Mouse (Mus musculus): ENCODE results near the gene Gm29797. TPM values are rescaled to one million over a fixed set of nuclear protein-coding genes. Genes with fewer than 3 reads are reported as not detected.

Gm29797 gene
- total and polyA plus RNA-seq, 2 experiments from 2014 or later, result not detected

DNA sequence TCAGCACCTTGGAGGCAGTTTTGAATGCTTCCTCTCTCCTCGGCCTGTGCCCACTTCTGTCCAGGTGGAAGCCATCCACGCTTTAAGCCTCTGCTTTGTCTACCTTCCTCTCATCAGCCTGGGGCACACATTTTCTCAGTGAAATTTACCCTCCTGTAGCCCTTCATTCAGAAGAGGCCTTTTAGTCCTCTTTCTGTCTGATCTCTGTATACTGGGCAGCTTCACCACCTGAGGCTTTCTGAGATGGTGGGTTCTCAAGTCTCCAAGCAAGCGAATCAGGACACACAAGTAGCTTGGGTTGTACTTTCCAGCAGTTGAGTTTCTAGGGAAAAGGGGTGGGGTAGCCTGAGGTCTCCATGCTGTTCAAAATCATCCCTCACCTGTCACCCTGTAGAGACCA is 35.5 kb downstream of the Gm29797 start:
- H3K4me2 ChIP-seq (ENCODE audit: low read depth, low read length), result peak overlapping the region; percentile 97
- H3K4me3 ChIP-seq (ENCODE audit: low read length), result no peak overlapping the region
- DNase-seq (ENCODE audit: low spot score) (no peak), ATAC-seq (no peak)
- no peaks in the 10 kb centered on the region; the same call in 1 of the 2 replicates for H3K4me1 ChIP-seq (ENCODE audit: insufficient read depth, low read length)
- H3K9ac ChIP-seq (replicated peaks; ENCODE audit: low read length), result no peak overlapping the region
- no peak overlapping the region for H3K27ac ChIP-seq
- H3K9me3 ChIP-seq (ENCODE audit: low read length), result no peaks in the 10 kb centered on the region
- 92% methylated on average over 3 of the region's 3 CpGs for WGBS
- TF ChIP-seq CTCF (IDR thresholded peaks at IDR 0.05; ENCODE audit: low read depth), result no peak
- no peaks in the 10 kb centered on the region for H3K27me3 ChIP-seq (ENCODE audit: insufficient read depth, low read length)
- peaks cover 23% of the 10 kb centered on the region for H3K36me3 ChIP-seq (ENCODE audit: insufficient read depth, low read length)

DNA sequence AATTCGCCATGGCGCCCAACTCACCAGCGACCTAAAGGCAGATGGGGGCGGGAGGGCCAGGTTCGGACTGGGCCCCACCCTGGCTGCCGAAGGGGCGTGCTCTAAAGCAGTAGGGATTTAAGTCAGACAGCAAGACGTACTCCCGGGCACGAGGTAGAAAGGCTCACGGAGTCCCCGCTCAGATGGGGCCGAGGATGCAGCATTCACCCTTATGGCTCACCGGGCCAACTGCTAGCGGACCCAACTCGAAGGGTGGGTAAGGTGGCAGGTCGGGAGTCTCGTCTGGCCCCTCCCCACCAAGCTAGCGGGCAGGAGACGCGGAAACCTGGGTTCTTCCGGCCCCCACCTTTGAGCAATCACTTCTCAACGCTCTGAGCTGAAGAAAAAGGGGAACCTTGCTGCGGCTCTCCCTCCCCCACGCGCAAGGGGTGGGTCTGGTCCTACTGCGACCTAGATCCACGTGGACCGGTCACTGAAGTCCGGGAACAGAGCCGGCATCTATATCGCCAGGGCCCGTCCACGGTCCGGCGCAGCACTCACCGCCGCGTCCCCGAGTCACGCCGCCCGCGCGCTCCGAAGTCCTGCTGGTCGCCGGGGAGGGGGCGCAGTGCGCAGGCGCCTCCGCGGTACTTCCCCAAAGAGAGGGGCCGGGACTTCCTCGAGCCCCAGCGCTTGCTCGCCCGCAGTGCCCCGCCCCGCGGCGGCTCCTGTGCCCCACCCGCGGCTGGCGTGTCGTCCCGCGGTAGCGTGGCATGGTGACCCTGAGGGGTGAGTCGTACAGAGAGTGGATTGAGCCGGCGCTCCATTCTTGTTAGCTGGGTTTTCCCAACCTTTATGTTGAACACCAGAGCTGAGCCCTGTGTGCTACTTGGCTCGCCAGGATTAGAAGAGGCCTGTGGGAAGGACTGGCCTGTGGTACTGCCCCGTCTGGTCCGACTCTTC is 36.8 kb downstream of the Gm29797 start, which contains the start of gene Rgs19:
Gene Rgs19 (minus strand): TSS at position 639 of the 942 bp plus-strand sequence.
- ATAC-seq, result peak; percentile 83
- H3K4me2 ChIP-seq (ENCODE audit: low read depth, low read length), result peak within 1 kb of the TSS; percentile 97

DNA sequence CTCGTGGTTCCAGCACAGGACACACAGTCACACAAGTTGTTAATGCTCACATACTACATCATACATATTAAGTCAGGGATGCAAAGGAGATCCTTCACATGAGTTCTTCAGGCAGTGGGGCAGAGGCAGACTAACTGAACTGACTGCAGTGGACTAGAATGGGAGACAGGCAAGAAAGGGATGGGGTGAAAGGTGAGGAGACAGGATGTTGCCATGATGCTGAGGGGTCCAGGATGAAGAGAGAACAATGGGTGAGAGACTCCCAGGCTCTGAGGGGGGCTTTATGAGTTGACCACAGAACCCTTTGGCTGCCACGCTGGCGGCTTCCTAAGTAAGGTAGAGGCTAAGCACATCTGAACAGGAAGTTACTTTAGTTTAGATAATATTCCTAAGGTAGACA is 37.7 kb downstream of the Gm29797 start:
- Histone ChIP-seq H3K4me3 (ENCODE audit: low read length) (no peak overlapping the region), H3K36me3 (ENCODE audit: insufficient read depth, low read length) (peaks cover 1% of the 10 kb centered on the region; the same call in 1 of the 2 replicates), H3K4me2 (ENCODE audit: low read depth, low read length) (peak overlapping the region; percentile 97; the same call in 1 of the 2 replicates), H3K27me3 (ENCODE audit: insufficient read depth, low read length) (no peaks in the 10 kb centered on the region), H3K4me1 (ENCODE audit: insufficient read depth, low read length) (no peaks in the 10 kb centered on the region; the same call in 1 of the 2 replicates), H3K9ac (replicated peaks; ENCODE audit: low read length) (no peak overlapping the region), H3K27ac (no peak overlapping the region), H3K9me3 (ENCODE audit: low read length) (no peaks in the 10 kb centered on the region)
- ATAC-seq, result no peak
- no peak for DNase-seq (ENCODE audit: low spot score)
- TF ChIP-seq CTCF (IDR thresholded peaks at IDR 0.05; ENCODE audit: low read depth), result no peak
- WGBS, result 84% methylated on average over 3 of the region's 3 CpGs

More for the DNA sequence above, 36.8 kb downstream of the Gm29797 start, which contains the start of gene Rgs19:
- DNase-seq (ENCODE audit: low spot score), result peak; percentile 82
- under 1% methylated on average over 67 of the region's 75 CpGs for WGBS
- Histone ChIP-seq H3K9ac (replicated peaks; ENCODE audit: low read length) (peak within 1 kb of the TSS; percentile 75), H3K36me3 (ENCODE audit: insufficient read depth, low read length) (peaks cover 11% of the 10 kb centered on the region; the same call in 1 of the 2 replicates), H3K9me3 (ENCODE audit: low read length) (no peaks in the 10 kb centered on the region), H3K27me3 (ENCODE audit: insufficient read depth, low read length) (no peaks in the 10 kb centered on the region), H3K4me3 (ENCODE audit: low read length) (peak within 1 kb of the TSS; percentile 68), H3K4me1 (ENCODE audit: insufficient read depth, low read length) (no peaks in the 10 kb centered on the region; the same call in 1 of the 2 replicates), H3K27ac (peak within 1 kb of the TSS; percentile 61)
- TF ChIP-seq CTCF (IDR thresholded peaks at IDR 0.05; ENCODE audit: low read depth), result no peak; the same call in 1 of the 2 replicates

DNA sequence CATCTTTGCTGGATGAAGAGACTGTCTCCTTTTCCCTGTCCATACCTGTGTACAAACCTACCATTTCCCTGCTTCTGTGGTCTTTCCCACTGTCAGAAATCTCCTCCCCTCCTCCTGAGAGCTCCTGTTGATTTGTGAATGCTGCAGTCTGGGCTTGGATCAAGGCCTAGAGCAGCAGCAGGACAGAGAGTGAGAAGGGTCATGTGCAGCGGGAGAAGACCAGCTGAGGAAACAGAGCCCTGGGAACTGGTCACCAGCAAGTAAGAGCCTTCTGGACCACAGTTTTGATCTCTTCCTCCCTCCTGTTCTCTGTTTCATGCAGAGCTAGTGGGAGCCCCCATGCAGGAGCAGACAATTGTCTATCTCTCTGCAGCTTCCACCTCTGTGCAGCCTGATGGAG is 38.9 kb downstream of the Gm29797 start:
- no peak for TF ChIP-seq CTCF (IDR thresholded peaks at IDR 0.05; ENCODE audit: low read depth)

DNA sequence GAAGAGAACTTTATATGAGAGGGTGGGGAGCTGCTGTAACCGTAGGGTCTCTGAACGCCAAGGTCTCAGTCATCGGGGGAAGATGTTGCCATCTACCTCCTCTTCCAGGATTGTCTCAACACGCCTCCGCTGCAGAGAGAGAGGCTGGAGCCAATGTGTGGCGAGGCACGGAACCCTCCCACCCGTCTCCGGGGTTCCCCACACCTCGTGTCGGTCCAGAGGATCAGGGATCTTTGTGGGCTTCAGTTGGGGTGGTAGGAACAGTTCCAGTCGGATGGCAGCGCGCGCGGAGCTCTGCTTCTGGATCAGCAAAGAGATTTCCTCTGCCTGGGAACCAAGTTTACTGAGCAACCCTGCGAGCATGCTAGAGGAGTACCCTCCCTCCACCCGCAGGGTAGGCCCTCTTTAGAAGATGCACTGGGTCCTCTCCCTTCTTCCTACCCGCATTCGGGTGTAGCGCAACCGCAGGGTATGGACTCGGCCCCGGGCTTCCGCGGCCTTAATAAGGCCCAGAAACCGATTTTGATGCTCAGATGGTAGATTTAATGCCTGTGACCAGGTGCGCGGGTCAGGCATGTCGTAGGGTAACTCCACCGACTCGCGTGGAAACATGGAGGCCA is 40.1 kb downstream of the Gm29797 start:
- TF ChIP-seq CTCF (IDR thresholded peaks at IDR 0.05; ENCODE audit: low read depth), result no peak
- Histone ChIP-seq H3K27me3 (ENCODE audit: insufficient read depth, low read length) (no peaks in the 10 kb centered on the region), H3K4me2 (ENCODE audit: low read depth, low read length) (no peak overlapping the region), H3K36me3 (ENCODE audit: insufficient read depth, low read length) (no peaks in the 10 kb centered on the region), H3K4me1 (ENCODE audit: insufficient read depth, low read length) (no peaks in the 10 kb centered on the region; the same call in 1 of the 2 replicates), H3K9ac (replicated peaks; ENCODE audit: low read length) (no peak overlapping the region), H3K4me3 (ENCODE audit: low read length) (no peak overlapping the region), H3K9me3 (ENCODE audit: low read length) (no peaks in the 10 kb centered on the region), H3K27ac (no peak overlapping the region)
- DNase-seq (ENCODE audit: low spot score), result no peak
- 80% methylated on average over 33 of the region's 33 CpGs for WGBS
- ATAC-seq, result no peak

More for the DNA sequence above, 38.9 kb downstream of the Gm29797 start:
- Histone ChIP-seq H3K27me3 (ENCODE audit: insufficient read depth, low read length) (no peaks in the 10 kb centered on the region), H3K4me3 (ENCODE audit: low read length) (no peak overlapping the region), H3K9ac (replicated peaks; ENCODE audit: low read length) (no peak overlapping the region), H3K9me3 (ENCODE audit: low read length) (no peaks in the 10 kb centered on the region), H3K27ac (no peak overlapping the region), H3K4me1 (ENCODE audit: insufficient read depth, low read length) (no peaks in the 10 kb centered on the region; the same call in 1 of the 2 replicates), H3K4me2 (ENCODE audit: low read depth, low read length) (no peak overlapping the region), H3K36me3 (ENCODE audit: insufficient read depth, low read length) (no peaks in the 10 kb centered on the region)
- WGBS, result 64% methylated on average over 1 of the region's 1 CpGs
- DNase-seq (ENCODE audit: low spot score) (no peak), ATAC-seq (no peak)

DNA sequence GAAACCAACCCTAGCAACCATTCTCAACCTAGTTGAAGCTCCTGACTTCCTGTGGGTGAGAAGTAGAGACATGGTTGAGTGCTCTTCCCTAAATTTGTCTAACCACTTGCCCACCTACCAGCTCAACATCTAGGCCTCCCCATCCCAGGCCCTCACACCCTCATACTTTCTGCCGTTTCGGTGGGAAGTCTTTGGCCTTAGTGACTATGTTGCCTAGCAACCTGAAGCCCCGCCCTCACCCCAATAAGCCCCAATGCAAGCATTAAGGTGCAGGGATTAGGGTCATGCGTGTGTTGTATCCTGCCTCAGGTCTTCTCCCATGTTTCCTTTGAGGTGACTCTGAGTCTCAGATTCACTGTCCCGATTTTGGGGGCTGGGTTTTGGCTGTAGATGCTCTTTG is 41.4 kb downstream of the Gm29797 start, which contains the start of gene Lkaaear1:
Gene Lkaaear1 (minus strand): TSS at position 202 of the 400 bp plus-strand sequence.
- no peak for TF ChIP-seq CTCF (IDR thresholded peaks at IDR 0.05; ENCODE audit: low read depth)
- WGBS, result 44% methylated on average over 5 of the region's 5 CpGs
- H3K4me3 ChIP-seq (ENCODE audit: low read length), result no peak within 1 kb of the TSS
- H3K4me1 ChIP-seq (ENCODE audit: insufficient read depth, low read length), result no peaks in the 10 kb centered on the region; the same call in 1 of the 2 replicates
- no peak within 1 kb of the TSS for H3K4me2 ChIP-seq (ENCODE audit: low read depth, low read length)
- H3K36me3 ChIP-seq (ENCODE audit: insufficient read depth, low read length), result no peaks in the 10 kb centered on the region
- ATAC-seq (no peak), DNase-seq (ENCODE audit: low spot score) (no peak)
- H3K9ac ChIP-seq (replicated peaks; ENCODE audit: low read length), result no peak within 1 kb of the TSS
- H3K27me3 ChIP-seq (ENCODE audit: insufficient read depth, low read length), result no peaks in the 10 kb centered on the region
- no peaks in the 10 kb centered on the region for H3K9me3 ChIP-seq (ENCODE audit: low read length)
- no peak within 1 kb of the TSS for H3K27ac ChIP-seq
